Mouse (Mus musculus) olfactory bulb, adult 2 months (tissue): ENCODE data around the gene Mypn.

Experiments
- CTCF ChIP-seq: fragments of 200-500 bp; IDR thresholded peaks from 2 replicates; pipeline ENCODE4 v1.5.1; 2012; ENCODE audit warnings: low read depth, mild to moderate bottlenecking, low read length, moderate library complexity; ENCODE audit not compliant: insufficient read depth
- POLR2A ChIP-seq: fragments of 200-500 bp; IDR thresholded peaks from 2 replicates; pipeline ENCODE4 v1.6.1; 2012; ENCODE audit warnings: mild to moderate bottlenecking, low read depth, low read length, moderate library complexity; ENCODE audit not compliant: insufficient read depth

DNA sequence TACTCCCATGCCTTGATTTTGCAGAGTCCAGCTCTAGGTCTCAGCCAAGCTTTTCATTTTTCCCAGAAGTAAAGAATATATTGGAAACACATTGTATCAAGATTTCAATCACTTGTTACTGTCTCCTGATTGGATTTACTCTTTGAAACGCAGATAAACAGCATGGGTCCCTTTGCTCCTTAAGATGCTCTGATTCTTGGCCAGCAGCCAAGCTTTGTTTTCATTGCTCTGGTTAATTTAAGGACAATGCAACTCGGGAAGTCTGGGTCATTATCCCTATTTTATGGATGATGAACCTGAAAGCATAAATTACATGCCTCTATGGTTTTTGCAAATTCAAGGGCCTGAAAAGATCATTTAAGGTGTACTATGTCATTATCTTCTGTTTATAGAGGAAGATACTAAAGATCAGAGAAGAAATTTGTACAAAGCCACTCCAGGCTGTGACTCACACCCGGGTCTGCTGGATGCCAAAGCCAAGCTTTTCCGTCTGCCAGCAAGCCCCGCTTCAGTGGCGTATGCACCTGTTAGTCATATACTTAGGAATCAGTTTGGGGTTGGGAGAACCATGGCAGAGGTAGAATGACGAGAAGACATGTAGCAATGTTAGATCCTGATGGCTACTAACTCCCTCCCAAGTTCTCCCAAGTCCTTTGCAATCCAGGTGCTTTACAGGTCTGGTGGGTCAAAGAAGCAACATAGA is 17.5 kb upstream of the Mypn start:
- TF ChIP-seq CTCF = no peak
- no peak for TF ChIP-seq POLR2A
